Mouse (Mus musculus) ES-E14 (cell line): ENCODE measurements around the gene Eya4.

Source experiments
- CHD2 ChIP-seq: IDR thresholded peaks from 2 replicates; pipeline ENCODE4 v1.6.1; 2014; ENCODE audit warnings: mild to moderate bottlenecking, low read depth, low read length, inconsistent platforms
- MAFK ChIP-seq: IDR thresholded peaks from 2 replicates; pipeline ENCODE4 v1.6.1; 2014; ENCODE audit warnings: mild to moderate bottlenecking, low read depth, low read length, inconsistent platforms; ENCODE audit not compliant: insufficient read depth
- ZC3H11A ChIP-seq: IDR thresholded peaks from 2 replicates; pipeline ENCODE4 v1.6.1; 2012; ENCODE audit warnings: low read depth, mild to moderate bottlenecking, inconsistent platforms, low read length, borderline replicate concordance

GRCm38 (mm10) chr10:23203885-23204284, 146.7 kb downstream of the Eya4 start:
- no peak for TF ChIP-seq CHD2
- TF ChIP-seq ZC3H11A, result no peak
- no peak for TF ChIP-seq MAFK
